Mouse (Mus musculus): ENCODE measurements around the gene Pnliprp2. TPM values are rescaled to one million over a fixed set of nuclear protein-coding genes. Genes with fewer than 3 reads are reported as not detected.

The Pnliprp2 gene
- polyA plus RNA-seq, 1 experiment, result not detected

- Histone ChIP-seq H3K4me2 (ENCODE audit: low read depth) (no peak overlapping the region), H3K27me3 (ENCODE audit: control insufficient read depth, insufficient read depth, insufficient read length) (no peaks in the 10 kb centered on the region), H3K79me2 (ENCODE audit: control insufficient read depth, insufficient read depth) (no peaks in the 10 kb centered on the region), H3ac (ENCODE audit: control insufficient read depth, insufficient read length) (no peak overlapping the region), H3K36me3 (ENCODE audit: control insufficient read depth, insufficient read depth) (no peaks in the 10 kb centered on the region), H3K4me3 (no peak overlapping the region)
- TF ChIP-seq POLR2AphosphoS2 (IDR thresholded peaks at IDR 0.05; ENCODE audit: insufficient read length, low read depth) (no peak), E2F4 (IDR thresholded peaks at IDR 0.05; ENCODE audit: insufficient read depth) (no peak), SRF (IDR thresholded peaks at IDR 0.05; ENCODE audit: control insufficient read depth, insufficient read length, low read depth) (no peak), POLR2A (IDR thresholded peaks at IDR 0.05; ENCODE audit: insufficient read length, low read depth) (no peak), MYOD1 (IDR thresholded peaks at IDR 0.05; ENCODE audit: control insufficient read depth in 1 of 3, insufficient read length in 2 of 3, low read depth in 2 of 3) (no peak), CEBPB (IDR thresholded peaks at IDR 0.05; ENCODE audit: insufficient read depth, poor library complexity, severe bottlenecking) (no peak), TCF12 (IDR thresholded peaks at IDR 0.05; ENCODE audit: insufficient read depth, poor library complexity, severe bottlenecking) (no peak), MYOG (IDR thresholded peaks at IDR 0.05; ENCODE audit: control insufficient read depth in 1 of 3, insufficient read depth in 1 of 3, insufficient read length in 2 of 3, low read depth in 2 of 3) (no peak), REST (IDR thresholded peaks at IDR 0.05; ENCODE audit: insufficient read depth, insufficient read length) (no peak), USF1 (IDR thresholded peaks at IDR 0.05; ENCODE audit: low read depth) (no peak), TCF3 (IDR thresholded peaks at IDR 0.05; ENCODE audit: insufficient read length, low read depth) (no peak), MAX (IDR thresholded peaks at IDR 0.05; ENCODE audit: low read depth) (no peak)
These were observed 57.0 kb downstream of the Pnliprp2 start for GRCm38 (mm10) chr19:58816453-58817041.

GRCm38 (mm10) chr19:58817398-58817797, 57.9 kb downstream of the Pnliprp2 start:
- H3K79me2 ChIP-seq (ENCODE audit: control insufficient read depth, insufficient read depth), result no peaks in the 10 kb centered on the region
- no peak overlapping the region for H3ac ChIP-seq (ENCODE audit: control insufficient read depth, insufficient read length)
- H3K4me3 ChIP-seq, result no peak overlapping the region
- peaks cover 4% of the 10 kb centered on the region for H3K36me3 ChIP-seq (ENCODE audit: control insufficient read depth, insufficient read depth)
- no peaks in the 10 kb centered on the region for H3K27me3 ChIP-seq (ENCODE audit: control insufficient read depth, insufficient read depth, insufficient read length)
- no peak for TF ChIP-seq MYOG (IDR thresholded peaks at IDR 0.05; ENCODE audit: control insufficient read depth in 1 of 3, insufficient read depth in 1 of 3, insufficient read length in 2 of 3, low read depth in 2 of 3)
- TF ChIP-seq TCF3 (IDR thresholded peaks at IDR 0.05; ENCODE audit: insufficient read length, low read depth), result no peak
- no peak for TF ChIP-seq TCF12 (IDR thresholded peaks at IDR 0.05; ENCODE audit: insufficient read depth, poor library complexity, severe bottlenecking)
- TF ChIP-seq MAX (IDR thresholded peaks at IDR 0.05; ENCODE audit: low read depth), result no peak
- TF ChIP-seq E2F4 (IDR thresholded peaks at IDR 0.05; ENCODE audit: insufficient read depth), result no peak
- no peak for TF ChIP-seq REST (IDR thresholded peaks at IDR 0.05; ENCODE audit: insufficient read depth, insufficient read length)
- TF ChIP-seq CEBPB (IDR thresholded peaks at IDR 0.05; ENCODE audit: insufficient read depth, poor library complexity, severe bottlenecking), result no peak
- no peak for TF ChIP-seq USF1 (IDR thresholded peaks at IDR 0.05; ENCODE audit: low read depth)
- TF ChIP-seq POLR2A (IDR thresholded peaks at IDR 0.05; ENCODE audit: insufficient read length, low read depth), result no peak
- TF ChIP-seq MYOD1 (IDR thresholded peaks at IDR 0.05; ENCODE audit: control insufficient read depth in 1 of 3, insufficient read length in 2 of 3, low read depth in 2 of 3), result no peak
- no peak for TF ChIP-seq POLR2AphosphoS2 (IDR thresholded peaks at IDR 0.05; ENCODE audit: insufficient read length, low read depth)
- TF ChIP-seq SRF (IDR thresholded peaks at IDR 0.05; ENCODE audit: control insufficient read depth, insufficient read length, low read depth), result no peak
- no peak overlapping the region for H3K4me2 ChIP-seq (ENCODE audit: low read depth)

GRCm38 (mm10) chr19:58818571-58819415, 59.3 kb downstream of the Pnliprp2 start:
- TF ChIP-seq POLR2AphosphoS2 (IDR thresholded peaks at IDR 0.05; ENCODE audit: insufficient read length, low read depth) (no peak), E2F4 (IDR thresholded peaks at IDR 0.05; ENCODE audit: insufficient read depth) (no peak), SRF (IDR thresholded peaks at IDR 0.05; ENCODE audit: control insufficient read depth, insufficient read length, low read depth) (no peak), TCF12 (IDR thresholded peaks at IDR 0.05; ENCODE audit: insufficient read depth, poor library complexity, severe bottlenecking) (no peak), TCF3 (IDR thresholded peaks at IDR 0.05; ENCODE audit: insufficient read length, low read depth) (no peak), MYOG (IDR thresholded peaks at IDR 0.05; ENCODE audit: control insufficient read depth in 1 of 3, insufficient read depth in 1 of 3, insufficient read length in 2 of 3, low read depth in 2 of 3) (no peak), CEBPB (IDR thresholded peaks at IDR 0.05; ENCODE audit: insufficient read depth, poor library complexity, severe bottlenecking) (no peak), MYOD1 (IDR thresholded peaks at IDR 0.05; ENCODE audit: control insufficient read depth in 1 of 3, insufficient read length in 2 of 3, low read depth in 2 of 3) (no peak), POLR2A (IDR thresholded peaks at IDR 0.05; ENCODE audit: insufficient read length, low read depth) (no peak), REST (IDR thresholded peaks at IDR 0.05; ENCODE audit: insufficient read depth, insufficient read length) (no peak), MAX (IDR thresholded peaks at IDR 0.05; ENCODE audit: low read depth) (no peak), USF1 (IDR thresholded peaks at IDR 0.05; ENCODE audit: low read depth) (no peak)
- Histone ChIP-seq H3K27me3 (ENCODE audit: control insufficient read depth, insufficient read depth, insufficient read length) (no peaks in the 10 kb centered on the region), H3K79me2 (ENCODE audit: control insufficient read depth, insufficient read depth) (no peaks in the 10 kb centered on the region), H3ac (ENCODE audit: control insufficient read depth, insufficient read length) (no peak overlapping the region), H3K36me3 (ENCODE audit: control insufficient read depth, insufficient read depth) (peaks cover 4% of the 10 kb centered on the region), H3K4me2 (ENCODE audit: low read depth) (no peak overlapping the region), H3K4me3 (no peak overlapping the region)

- H3K4me3 ChIP-seq, result no peak overlapping the region
- TF ChIP-seq MYOD1 (IDR thresholded peaks at IDR 0.05; ENCODE audit: control insufficient read depth in 1 of 3, insufficient read length in 2 of 3, low read depth in 2 of 3), result peak in 2 of 3 experiments; percentile 48 to 63
- no peak for TF ChIP-seq TCF3 (IDR thresholded peaks at IDR 0.05; ENCODE audit: insufficient read length, low read depth)
- TF ChIP-seq USF1 (IDR thresholded peaks at IDR 0.05; ENCODE audit: low read depth), result no peak
- TF ChIP-seq MYOG (IDR thresholded peaks at IDR 0.05; ENCODE audit: control insufficient read depth in 1 of 3, insufficient read depth in 1 of 3, insufficient read length in 2 of 3, low read depth in 2 of 3), result peak in 2 of 3 experiments; percentile 27 to 72
- no peak for TF ChIP-seq E2F4 (IDR thresholded peaks at IDR 0.05; ENCODE audit: insufficient read depth)
- no peak for TF ChIP-seq REST (IDR thresholded peaks at IDR 0.05; ENCODE audit: insufficient read depth, insufficient read length)
- no peak for TF ChIP-seq POLR2A (IDR thresholded peaks at IDR 0.05; ENCODE audit: insufficient read length, low read depth)
- no peak for TF ChIP-seq POLR2AphosphoS2 (IDR thresholded peaks at IDR 0.05; ENCODE audit: insufficient read length, low read depth)
- no peak for TF ChIP-seq TCF12 (IDR thresholded peaks at IDR 0.05; ENCODE audit: insufficient read depth, poor library complexity, severe bottlenecking)
- no peak for TF ChIP-seq CEBPB (IDR thresholded peaks at IDR 0.05; ENCODE audit: insufficient read depth, poor library complexity, severe bottlenecking)
- no peak for TF ChIP-seq SRF (IDR thresholded peaks at IDR 0.05; ENCODE audit: control insufficient read depth, insufficient read length, low read depth)
- TF ChIP-seq MAX (IDR thresholded peaks at IDR 0.05; ENCODE audit: low read depth), result no peak
These were observed 63.1 kb downstream of the Pnliprp2 start for GRCm38 (mm10) chr19:58822454-58823200.

More at GRCm38 (mm10) chr19:58822454-58823200, 63.1 kb downstream of the Pnliprp2 start:
- Histone ChIP-seq H3K4me2 (ENCODE audit: low read depth) (peak overlapping the region; percentile 24), H3K36me3 (ENCODE audit: control insufficient read depth, insufficient read depth) (peaks cover 4% of the 10 kb centered on the region), H3K27me3 (ENCODE audit: control insufficient read depth, insufficient read depth, insufficient read length) (no peaks in the 10 kb centered on the region), H3ac (ENCODE audit: control insufficient read depth, insufficient read length) (no peak overlapping the region), H3K79me2 (ENCODE audit: control insufficient read depth, insufficient read depth) (no peaks in the 10 kb centered on the region)
